Mouse (Mus musculus): Measurements from ENCODE around the gene Slc26a8. TPM values are rescaled to one million over a fixed set of nuclear protein-coding genes. Genes with fewer than 3 reads are reported as not detected.

Gene Slc26a8
- polyA plus RNA-seq, 1 experiment from 2014 or later, result 0.07 TPM

GRCm38 (mm10) chr17:28600780-28601179 is 89.3 kb downstream of the Slc26a8 start:
- no peak overlapping the region for H3K4me3 ChIP-seq (ENCODE audit: low read depth, low read length)
- no peak for ATAC-seq (ENCODE audit: low read depth)
- H3K4me1 ChIP-seq (ENCODE audit: control insufficient read depth, low read depth, low read length), result no peaks in the 10 kb centered on the region
- H3K4me2 ChIP-seq (ENCODE audit: low read depth, low read length), result no peak overlapping the region
- WGBS (ENCODE audit: insufficient replicate concordance), result 84% methylated on average over 5 of the region's 5 CpGs
- H3K27me3 ChIP-seq (ENCODE audit: control insufficient read depth, insufficient read depth, low read depth, low read length), result no peaks in the 10 kb centered on the region
- no peaks in the 10 kb centered on the region for H3K9me3 ChIP-seq (replicated peaks; ENCODE audit: control insufficient read depth, low read length)
- peaks cover 28% of the 10 kb centered on the region for H3K36me3 ChIP-seq (ENCODE audit: control insufficient read depth, insufficient read depth)
- no peak overlapping the region for H3K27ac ChIP-seq (ENCODE audit: low read length)
- H3K9ac ChIP-seq (ENCODE audit: low read depth, low read length), result no peak overlapping the region

DNA sequence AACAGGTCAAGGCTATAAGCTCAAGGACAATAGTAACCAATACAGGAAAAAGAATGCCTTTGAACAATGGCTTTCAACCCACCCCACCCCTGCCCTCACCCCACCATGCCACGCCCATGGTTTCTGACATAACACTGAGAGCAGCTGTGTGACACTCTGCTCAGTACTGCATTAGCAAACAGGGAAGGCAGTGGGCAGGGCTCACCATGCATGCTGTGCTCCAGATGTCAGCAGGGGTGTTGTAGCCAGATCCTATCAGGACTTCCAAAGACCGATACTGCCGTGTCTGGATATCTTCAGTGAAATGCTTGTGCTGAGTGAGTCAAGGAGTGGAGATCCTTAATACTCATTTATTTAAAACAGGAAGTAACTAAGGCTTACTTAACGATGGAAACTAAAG is 96.1 kb downstream of the Slc26a8 start:
- ATAC-seq (ENCODE audit: low read depth), result no peak
- WGBS (ENCODE audit: insufficient replicate concordance), result 45% methylated on average over 4 of the region's 4 CpGs

DNA sequence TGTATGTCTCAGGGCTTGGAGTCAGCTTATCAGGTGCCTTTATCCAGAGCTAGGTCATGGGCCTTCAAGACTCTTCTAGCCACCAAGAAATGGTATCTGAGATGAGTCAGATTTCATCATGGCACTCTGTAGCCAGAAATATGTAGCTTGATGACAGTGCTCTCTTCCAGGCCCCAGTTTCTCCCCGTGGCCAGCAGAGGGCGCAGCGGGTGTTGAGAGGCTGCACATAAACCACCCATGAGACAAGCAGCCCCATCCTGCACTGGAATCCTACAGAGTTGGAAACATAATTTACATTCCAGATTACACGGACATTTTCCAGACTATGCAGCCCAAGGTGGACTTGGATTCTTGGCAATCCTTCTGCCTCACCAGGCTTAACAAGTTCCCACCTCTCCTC is 97.0 kb downstream of the Slc26a8 start:
- Histone ChIP-seq H3K27me3 (ENCODE audit: control insufficient read depth, insufficient read depth, low read depth, low read length) (no peaks in the 10 kb centered on the region), H3K9ac (ENCODE audit: low read depth, low read length) (no peak overlapping the region), H3K9me3 (replicated peaks; ENCODE audit: control insufficient read depth, low read length) (no peaks in the 10 kb centered on the region), H3K36me3 (ENCODE audit: control insufficient read depth, insufficient read depth) (peaks cover 20% of the 10 kb centered on the region), H3K27ac (ENCODE audit: low read length) (no peak overlapping the region), H3K4me1 (ENCODE audit: control insufficient read depth, low read depth, low read length) (no peaks in the 10 kb centered on the region), H3K4me2 (ENCODE audit: low read depth, low read length) (no peak overlapping the region), H3K4me3 (ENCODE audit: low read depth, low read length) (no peak overlapping the region)
- no peak for ATAC-seq (ENCODE audit: low read depth)
- 15% methylated on average over 4 of the region's 4 CpGs for WGBS (ENCODE audit: insufficient replicate concordance)

More for the DNA sequence above, 96.1 kb downstream of the Slc26a8 start:
- Histone ChIP-seq H3K9ac (ENCODE audit: low read depth, low read length) (no peak overlapping the region), H3K27ac (ENCODE audit: low read length) (no peak overlapping the region), H3K27me3 (ENCODE audit: control insufficient read depth, insufficient read depth, low read depth, low read length) (no peaks in the 10 kb centered on the region), H3K4me1 (ENCODE audit: control insufficient read depth, low read depth, low read length) (no peaks in the 10 kb centered on the region), H3K36me3 (ENCODE audit: control insufficient read depth, insufficient read depth) (peaks cover 24% of the 10 kb centered on the region), H3K4me3 (ENCODE audit: low read depth, low read length) (no peak overlapping the region), H3K4me2 (ENCODE audit: low read depth, low read length) (no peak overlapping the region), H3K9me3 (replicated peaks; ENCODE audit: control insufficient read depth, low read length) (no peaks in the 10 kb centered on the region)

GRCm38 (mm10) chr17:28591476-28591875 is 98.6 kb downstream of the Slc26a8 start:
- no peak overlapping the region for H3K4me3 ChIP-seq (ENCODE audit: low read depth, low read length)
- no peaks in the 10 kb centered on the region for H3K27me3 ChIP-seq (ENCODE audit: control insufficient read depth, insufficient read depth, low read depth, low read length)
- H3K4me1 ChIP-seq (ENCODE audit: control insufficient read depth, low read depth, low read length), result no peaks in the 10 kb centered on the region
- H3K27ac ChIP-seq (ENCODE audit: low read length), result no peak overlapping the region
- no peak overlapping the region for H3K4me2 ChIP-seq (ENCODE audit: low read depth, low read length)
- no peak for ATAC-seq (ENCODE audit: low read depth)
- H3K9ac ChIP-seq (ENCODE audit: low read depth, low read length), result no peak overlapping the region
- 57% methylated on average over 5 of the region's 5 CpGs for whole genome bisulfite sequencing (ENCODE audit: insufficient replicate concordance)
- H3K36me3 ChIP-seq (ENCODE audit: control insufficient read depth, insufficient read depth), result peaks cover 17% of the 10 kb centered on the region
- H3K9me3 ChIP-seq (replicated peaks; ENCODE audit: control insufficient read depth, low read length), result no peaks in the 10 kb centered on the region

DNA sequence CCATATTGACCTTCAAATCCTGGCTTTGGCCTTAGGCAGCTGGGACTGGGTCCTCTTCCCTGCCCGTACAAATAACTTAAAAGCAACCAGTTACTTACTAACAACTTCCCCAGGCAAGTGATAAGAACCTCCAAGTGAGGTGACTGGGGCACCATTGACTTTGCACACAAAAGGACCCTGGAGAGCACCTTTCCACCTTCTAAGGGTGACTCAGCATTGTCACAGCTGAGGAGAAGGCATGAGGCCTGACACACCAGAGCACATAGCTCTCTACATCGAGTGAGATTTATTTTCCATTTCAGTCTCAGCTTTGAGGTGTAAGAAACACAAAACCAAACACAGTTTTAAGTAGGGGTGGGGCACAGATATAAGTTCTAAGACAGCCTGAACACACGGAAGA is 99.4 kb downstream of the Slc26a8 start:
- no peak for ATAC-seq (ENCODE audit: low read depth)
- Histone ChIP-seq H3K27me3 (ENCODE audit: control insufficient read depth, insufficient read depth, low read depth, low read length) (no peaks in the 10 kb centered on the region), H3K4me2 (ENCODE audit: low read depth, low read length) (no peak overlapping the region), H3K27ac (ENCODE audit: low read length) (no peak overlapping the region), H3K9ac (ENCODE audit: low read depth, low read length) (no peak overlapping the region), H3K9me3 (replicated peaks; ENCODE audit: control insufficient read depth, low read length) (no peaks in the 10 kb centered on the region), H3K4me1 (ENCODE audit: control insufficient read depth, low read depth, low read length) (no peaks in the 10 kb centered on the region), H3K4me3 (ENCODE audit: low read depth, low read length) (no peak overlapping the region), H3K36me3 (ENCODE audit: control insufficient read depth, insufficient read depth) (peaks cover 17% of the 10 kb centered on the region)
- 60% methylated on average over 3 of the region's 3 CpGs for WGBS (ENCODE audit: insufficient replicate concordance)

GRCm38 (mm10) chr17:28588591-28588990 is 101.4 kb downstream of the Slc26a8 start:
- Histone ChIP-seq H3K9me3 (replicated peaks; ENCODE audit: control insufficient read depth, low read length) (no peaks in the 10 kb centered on the region), H3K4me1 (ENCODE audit: control insufficient read depth, low read depth, low read length) (no peaks in the 10 kb centered on the region), H3K4me2 (ENCODE audit: low read depth, low read length) (0 out of 2 replicates have a peak overlapping the region, but pooled peaks have one; percentile 10), H3K27me3 (ENCODE audit: control insufficient read depth, insufficient read depth, low read depth, low read length) (no peaks in the 10 kb centered on the region), H3K4me3 (ENCODE audit: low read depth, low read length) (no peak overlapping the region), H3K27ac (ENCODE audit: low read length) (no peak overlapping the region; the same call in 1 of the 2 replicates), H3K9ac (ENCODE audit: low read depth, low read length) (no peak overlapping the region), H3K36me3 (ENCODE audit: control insufficient read depth, insufficient read depth) (peaks cover 17% of the 10 kb centered on the region)
- 64% methylated on average over 2 of the region's 2 CpGs for WGBS (ENCODE audit: insufficient replicate concordance)
- no peak for ATAC-seq (ENCODE audit: low read depth)

Other genes starting within 250 kb of the Slc26a8 start
- 18.9 and 21.5 TPM in 2 replicates for gene Fkbp5, start 172.7 kb downstream of the Slc26a8 start, polyA plus RNA-seq (2015; fragmentation: Nextera tagmentation; extraction: Ambion mirVana)
- gene Armc12, start 159.4 kb downstream of the Slc26a8 start, polyA plus RNA-seq (2015; fragmentation: Nextera tagmentation; extraction: Ambion mirVana), result not detected in 2 replicates
- not detected in 2 replicates for gene Clpsl2, start 140.8 kb downstream of the Slc26a8 start, polyA plus RNA-seq (2015; fragmentation: Nextera tagmentation; extraction: Ambion mirVana)
- gene Clps, start 129.5 kb downstream of the Slc26a8 start, polyA plus RNA-seq (2015; fragmentation: Nextera tagmentation; extraction: Ambion mirVana), result 8.5 and 51.3 TPM in 2 replicates
- gene Lhfpl5, start 114.6 kb downstream of the Slc26a8 start, polyA plus RNA-seq (2015; fragmentation: Nextera tagmentation; extraction: Ambion mirVana), result 0.06 and 0.22 TPM in 2 replicates
- 21.8 and 24.4 TPM in 2 replicates for gene Srpk1, start 67.5 kb downstream of the Slc26a8 start, polyA plus RNA-seq (2015; fragmentation: Nextera tagmentation; extraction: Ambion mirVana)
- gene Mapk14, start 1.1 kb upstream of the Slc26a8 start, polyA plus RNA-seq (2015; fragmentation: Nextera tagmentation; extraction: Ambion mirVana), result 22.1 and 25.9 TPM in 2 replicates
- gene AC170998.1, start 35.9 kb upstream of the Slc26a8 start, polyA plus RNA-seq (2015; fragmentation: Nextera tagmentation; extraction: Ambion mirVana), result 1.5 TPM in 2 replicates
- gene Mapk13, start 79.1 kb upstream of the Slc26a8 start, polyA plus RNA-seq (2015; fragmentation: Nextera tagmentation; extraction: Ambion mirVana), result 7.9 and 10.5 TPM in 2 replicates
- gene Brpf3, start 110.9 kb upstream of the Slc26a8 start, polyA plus RNA-seq (2015; fragmentation: Nextera tagmentation; extraction: Ambion mirVana), result 66.7 and 67.1 TPM in 2 replicates
- gene Pnpla1, start 168.2 kb upstream of the Slc26a8 start, polyA plus RNA-seq (2015; fragmentation: Nextera tagmentation; extraction: Ambion mirVana), result 0.08 and 0.12 TPM in 2 replicates
- gene 4930539E08Rik, start 225.1 kb upstream of the Slc26a8 start, polyA plus RNA-seq (2015; fragmentation: Nextera tagmentation; extraction: Ambion mirVana), result 0.06 TPM in 1 of 2 replicates, not detected in the other

Data from liver, embryonic 16.5 days (tissue).